Mouse (Mus musculus) lung, postnatal 0 days (tissue): ENCODE data around the gene Usp29. TPM values are rescaled to one million over a fixed set of nuclear protein-coding genes. Genes with fewer than 3 reads are reported as not detected.
A peak's percentile ranks its signal among the peaks of the same experiment; 100 is the strongest.

Experiments used
- ATAC-seq: fragments of 200-750 bp; cut with Nextera tagmentation; 2 replicates; pipeline ENCODE4 v1.8.0; 2017; ENCODE audit warnings: moderate library complexity
- DNase-seq: peaks from one replicate; pipeline ENCODE4 v3.0.0-alpha.2; 2016; ENCODE audit warnings: low spot score
- H3K27ac ChIP-seq: fragments of 300-500 bp; sonication (generic); 2 replicates; pipeline ENCODE4 v1.5.1; 2014; ENCODE audit warnings: antibody characterized with exemption, mild to moderate bottlenecking, low read length, mixed read lengths
- H3K27me3 ChIP-seq: fragments of 300-500 bp; sonication (generic); replicated peaks from 2 replicates; pipeline ENCODE4 v1.6.1; 2014; ENCODE audit warnings: low read length, mixed read lengths; ENCODE audit not compliant: insufficient read depth
- H3K36me3 ChIP-seq: fragments of 300-500 bp; sonication (generic); 2 replicates; pipeline ENCODE4 v1.6.1; 2014; ENCODE audit warnings: low read length, mixed read lengths; ENCODE audit not compliant: insufficient read depth
- H3K4me1 ChIP-seq: fragments of 300-500 bp; sonication (generic); 2 replicates; pipeline ENCODE4 v1.6.1; 2014; ENCODE audit warnings: antibody characterized with exemption, low read depth, low read length, mixed read lengths; ENCODE audit not compliant: insufficient read depth
- H3K4me2 ChIP-seq: fragments of 300-500 bp; sonication (generic); replicated peaks from 2 replicates; pipeline ENCODE4 v1.6.1; 2014; ENCODE audit warnings: low read depth, mild to moderate bottlenecking, low read length, moderate library complexity, mixed read lengths
- H3K4me3 ChIP-seq: fragments of 300-500 bp; sonication (generic); 2 replicates; pipeline ENCODE4 v1.5.1; 2014; ENCODE audit warnings: low read depth, low read length
- H3K9ac ChIP-seq: fragments of 300-500 bp; sonication (generic); replicated peaks from 2 replicates; pipeline ENCODE4 v1.6.1; 2014; ENCODE audit warnings: low read depth, mild to moderate bottlenecking
- H3K9me3 ChIP-seq: fragments of 300-500 bp; sonication (generic); 2 replicates; pipeline ENCODE4 v1.6.1; 2016; ENCODE audit warnings: low read length, mixed read lengths
- CTCF ChIP-seq: IDR thresholded peaks from 2 replicates; pipeline ENCODE4 v1.5.1; 2016; ENCODE audit warnings: antibody characterized with exemption, mild to moderate bottlenecking
- EP300 ChIP-seq: IDR thresholded peaks from 2 replicates; pipeline ENCODE4 v1.6.1; 2016; ENCODE audit warnings: antibody characterized with exemption, mild to moderate bottlenecking, control low read depth
- WGBS: fragments of 180-500 bp; shearing (Covaris S2); extraction: QIAGEN DNeasy Blood & Tissue Kit; methylation state at CpG from one replicate; pipeline ENCODE4 v1.1.7; 2014; 5-methylcytosine and 5-hydroxymethylcytosine counted together
- polyA plus RNA-seq: library from polyadenylated mRNA; unstranded; fragments of >200 nt; fragmentation: Nextera tagmentation; extraction: Ambion mirVana; gene quantifications from 2 replicates; pipeline ENCODE4 v1.2.1, GENCODE M21; 2015

Gene Usp29
- polyA plus RNA-seq, 1 experiment from 2014 or later = 1.1 TPM

DNA sequence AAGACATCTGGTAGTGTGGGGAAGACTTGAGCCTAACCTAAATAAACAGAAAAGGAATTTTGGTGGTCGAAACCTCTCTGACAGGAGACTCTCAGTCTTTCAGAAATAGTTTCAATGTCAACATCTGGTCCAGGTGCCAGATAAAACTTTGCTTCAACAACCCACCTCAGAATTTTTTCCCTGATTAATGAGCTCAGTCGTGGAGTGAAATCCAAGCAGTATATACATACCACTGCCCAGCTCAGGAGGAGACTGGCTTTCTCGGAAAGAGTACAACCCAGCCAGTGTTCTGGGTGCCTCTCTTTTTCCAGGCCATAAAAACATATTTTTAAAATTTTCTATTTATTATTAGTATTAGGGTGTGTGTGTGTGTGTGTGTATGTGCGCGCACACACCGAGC is 89.9 kb downstream of the Usp29 start:
- no peak overlapping the region for H3K27ac ChIP-seq
- ATAC-seq (no peak), DNase-seq (no peak)
- H3K27me3 ChIP-seq = no peaks in the 10 kb centered on the region
- no peaks in the 10 kb centered on the region for H3K9me3 ChIP-seq
- TF ChIP-seq CTCF (no peak), EP300 (no peak)
- no peaks in the 10 kb centered on the region for H3K36me3 ChIP-seq
- H3K4me1 ChIP-seq = no peaks in the 10 kb centered on the region
- no peak overlapping the region for H3K9ac ChIP-seq
- H3K4me3 ChIP-seq = no peak overlapping the region
- H3K4me2 ChIP-seq = no peak overlapping the region
- 61% methylated on average over 6 of the region's 6 CpGs for WGBS

DNA sequence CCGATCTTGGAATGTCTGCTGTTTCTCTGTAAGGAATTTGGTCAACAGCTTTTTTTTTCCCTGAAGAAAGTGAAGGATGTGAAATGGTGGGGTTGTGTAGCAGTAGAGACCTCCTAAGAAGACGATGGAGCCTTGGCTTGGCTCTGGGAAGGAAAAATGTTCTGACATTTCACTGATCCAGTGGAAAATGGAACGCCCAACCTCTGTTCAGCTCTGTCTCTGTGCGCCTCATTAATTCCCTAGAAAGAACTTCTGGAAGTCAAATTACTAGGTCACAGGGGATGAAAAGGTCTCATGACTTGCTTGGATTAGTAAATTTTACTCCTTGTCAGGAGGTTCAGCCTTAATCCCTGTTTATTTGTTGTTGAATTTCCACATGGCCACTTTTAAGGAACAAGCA is 92.3 kb downstream of the Usp29 start:
- TF ChIP-seq EP300 = peak; percentile 49; the same call in 1 of the 2 replicates
- TF ChIP-seq CTCF = no peak
- 60% methylated on average over 4 of the region's 4 CpGs for WGBS
- Histone ChIP-seq H3K36me3 (no peaks in the 10 kb centered on the region), H3K9me3 (no peaks in the 10 kb centered on the region), H3K4me2 (no peak overlapping the region), H3K4me1 (no peaks in the 10 kb centered on the region), H3K27ac (peak overlapping the region; percentile 59), H3K9ac (no peak overlapping the region), H3K4me3 (no peak overlapping the region), H3K27me3 (no peaks in the 10 kb centered on the region)
- peak; percentile 68 for DNase-seq
- peak; percentile 32 for ATAC-seq

DNA sequence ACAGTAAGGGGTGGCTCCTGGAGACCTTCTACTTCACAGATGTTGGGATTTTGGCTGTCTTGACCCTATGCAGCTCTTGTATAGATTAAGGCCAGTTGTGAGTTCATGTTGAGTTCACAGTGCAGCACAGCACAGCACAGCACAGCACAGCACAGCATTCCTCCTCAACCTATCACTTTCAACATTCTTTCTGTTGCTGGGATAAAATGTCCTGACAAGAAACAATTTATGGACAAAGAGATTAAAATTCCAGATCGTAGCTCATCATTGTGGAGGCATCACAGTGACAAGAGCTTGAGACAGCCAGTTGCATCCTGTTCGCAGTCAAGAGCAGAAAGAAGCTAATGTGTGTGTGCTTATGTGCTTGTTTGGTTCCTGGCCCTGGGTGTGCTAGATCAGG is 93.3 kb downstream of the Usp29 start:
- Histone ChIP-seq H3K4me2 (no peak overlapping the region), H3K27me3 (no peaks in the 10 kb centered on the region), H3K9ac (no peak overlapping the region), H3K27ac (peak overlapping the region; percentile 26; the same call in 1 of the 2 replicates), H3K9me3 (no peaks in the 10 kb centered on the region), H3K4me1 (no peaks in the 10 kb centered on the region), H3K36me3 (no peaks in the 10 kb centered on the region), H3K4me3 (no peak overlapping the region)
- TF ChIP-seq EP300 (no peak), CTCF (no peak)
- WGBS = 53% methylated on average over 2 of the region's 2 CpGs
- DNase-seq (peak; percentile 79), ATAC-seq (peak; percentile 41)

DNA sequence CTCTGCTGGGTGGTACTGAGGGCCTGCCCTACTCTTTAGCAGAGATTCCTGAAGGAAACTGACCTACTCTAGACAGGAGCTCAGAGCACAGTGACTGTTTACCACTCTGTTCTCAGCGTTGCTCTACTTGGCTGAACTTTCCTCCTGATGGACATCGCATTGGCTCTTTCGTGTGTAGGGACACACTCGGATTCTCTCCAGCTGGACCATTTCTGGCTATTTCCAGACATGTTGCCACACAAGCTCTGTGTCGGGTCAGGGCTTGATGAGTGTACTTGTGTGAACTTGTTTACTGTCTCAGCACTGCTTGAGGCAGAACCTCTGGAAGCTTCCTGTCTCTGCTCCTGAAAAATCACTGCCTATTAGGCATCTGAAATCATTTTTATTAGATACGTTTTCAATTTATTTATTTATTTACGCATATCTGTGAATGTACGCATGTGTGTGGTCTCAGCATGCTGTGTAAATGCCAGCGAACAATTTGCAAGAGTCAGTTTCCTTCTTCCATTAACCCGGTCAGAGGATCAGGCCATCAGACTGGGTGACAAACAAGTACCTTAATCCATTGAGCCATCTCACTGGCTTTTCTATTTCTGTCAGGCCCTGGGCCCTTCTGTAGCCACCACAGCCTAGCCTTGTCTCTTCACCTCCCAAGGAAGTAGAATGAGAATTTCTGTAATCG is 95.7 kb downstream of the Usp29 start:
- Histone ChIP-seq H3K27ac (peak overlapping the region; percentile 33; the same call in 1 of the 2 replicates), H3K9me3 (no peaks in the 10 kb centered on the region), H3K4me2 (no peak overlapping the region), H3K36me3 (no peaks in the 10 kb centered on the region), H3K4me1 (no peaks in the 10 kb centered on the region), H3K27me3 (no peaks in the 10 kb centered on the region), H3K9ac (no peak overlapping the region), H3K4me3 (no peak overlapping the region)
- TF ChIP-seq CTCF (no peak), EP300 (peak; percentile 78)
- WGBS = 52% methylated on average over 11 of the region's 11 CpGs
- ATAC-seq (peak; percentile 90), DNase-seq (peak; percentile 92)

DNA sequence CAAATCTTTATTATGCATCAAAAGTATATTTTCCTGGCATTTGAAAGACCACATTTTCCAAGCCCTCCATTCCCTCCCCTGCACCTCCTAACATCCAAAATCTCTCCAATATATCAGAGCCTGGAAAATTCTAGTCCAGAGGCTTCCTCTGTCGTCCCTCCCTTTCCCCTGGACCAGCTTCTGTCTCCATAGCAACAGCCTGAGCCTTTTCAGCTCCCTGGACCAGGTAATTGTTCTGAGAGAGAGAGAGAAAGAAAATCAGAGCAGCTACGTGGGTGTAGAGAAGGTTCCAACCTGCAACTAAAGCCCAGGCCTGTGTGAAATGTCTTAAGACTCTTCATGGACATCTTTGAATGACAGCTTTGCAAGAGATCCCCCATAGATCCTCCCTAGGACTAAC is 98.8 kb downstream of the Usp29 start:
- no peak overlapping the region for H3K4me2 ChIP-seq
- H3K9me3 ChIP-seq = no peaks in the 10 kb centered on the region
- H3K4me3 ChIP-seq = no peak overlapping the region
- no peak overlapping the region for H3K9ac ChIP-seq
- WGBS = 31% methylated on average over 2 of the region's 2 CpGs
- no peak for TF ChIP-seq EP300
- TF ChIP-seq CTCF = no peak
- ATAC-seq (no peak), DNase-seq (no peak)
- H3K27me3 ChIP-seq = no peaks in the 10 kb centered on the region
- no peaks in the 10 kb centered on the region for H3K4me1 ChIP-seq
- H3K27ac ChIP-seq = no peak overlapping the region
- H3K36me3 ChIP-seq = no peaks in the 10 kb centered on the region

DNA sequence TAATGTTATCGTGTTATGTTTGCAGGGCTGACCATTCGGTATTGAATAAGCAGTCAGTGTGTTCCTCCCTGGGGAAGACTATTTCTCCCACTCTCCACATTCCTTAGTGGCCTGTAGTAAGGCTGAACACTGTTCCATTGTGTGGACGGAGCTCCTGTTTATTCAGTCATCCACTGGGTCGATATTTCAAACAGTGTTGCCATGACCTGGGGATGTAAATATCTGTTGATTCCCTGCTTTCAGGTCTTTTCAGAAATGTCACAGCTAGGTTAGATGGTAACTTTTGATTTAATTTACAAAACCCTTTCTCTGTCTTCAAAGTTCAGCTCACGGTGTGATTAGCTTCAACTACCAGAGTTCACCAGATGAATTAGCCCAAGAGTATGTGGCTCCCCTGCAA is 104.6 kb downstream of the Usp29 start:
- Histone ChIP-seq H3K27me3 (no peaks in the 10 kb centered on the region), H3K4me1 (no peaks in the 10 kb centered on the region), H3K9ac (no peak overlapping the region), H3K4me2 (no peak overlapping the region), H3K27ac (no peak overlapping the region), H3K9me3 (no peaks in the 10 kb centered on the region), H3K36me3 (no peaks in the 10 kb centered on the region), H3K4me3 (no peak overlapping the region)
- TF ChIP-seq CTCF = no peak
- TF ChIP-seq EP300 = no peak
- WGBS = 37% methylated on average over 5 of the region's 5 CpGs
- no peak for DNase-seq
- ATAC-seq = no peak

DNA sequence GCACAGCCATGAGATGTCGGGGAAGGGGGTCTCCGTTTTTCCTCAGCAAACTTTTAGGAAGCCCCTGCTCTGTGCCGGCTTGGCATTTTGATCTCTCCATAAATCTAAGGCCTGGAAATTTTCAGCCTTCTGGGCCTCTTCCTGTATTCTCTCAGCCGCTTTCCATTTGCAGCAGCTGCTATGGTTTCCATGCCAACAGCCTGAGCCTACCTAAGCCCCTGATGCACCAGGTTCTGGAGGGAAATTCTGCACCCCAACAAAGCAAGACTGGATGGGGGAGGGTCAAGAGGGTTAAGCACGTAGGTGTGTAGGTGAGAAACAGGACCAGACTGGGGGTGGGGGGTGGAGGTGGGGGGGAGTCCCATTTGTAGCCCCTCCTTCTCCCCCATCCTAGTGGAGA is 105.0 kb downstream of the Usp29 start:
- no peak overlapping the region for H3K4me2 ChIP-seq
- TF ChIP-seq EP300 (no peak), CTCF (no peak)
- ATAC-seq (no peak), DNase-seq (no peak)
- H3K9me3 ChIP-seq = no peaks in the 10 kb centered on the region
- no peak overlapping the region for H3K4me3 ChIP-seq
- 17% methylated on average over 5 of the region's 5 CpGs for WGBS
- no peaks in the 10 kb centered on the region for H3K36me3 ChIP-seq
- no peaks in the 10 kb centered on the region for H3K27me3 ChIP-seq
- no peaks in the 10 kb centered on the region for H3K4me1 ChIP-seq
- H3K27ac ChIP-seq = no peak overlapping the region
- H3K9ac ChIP-seq = no peak overlapping the region
